Comparison of ENCODE assay signal across 14 mouse cellular contexts in the genomic region with DNA sequence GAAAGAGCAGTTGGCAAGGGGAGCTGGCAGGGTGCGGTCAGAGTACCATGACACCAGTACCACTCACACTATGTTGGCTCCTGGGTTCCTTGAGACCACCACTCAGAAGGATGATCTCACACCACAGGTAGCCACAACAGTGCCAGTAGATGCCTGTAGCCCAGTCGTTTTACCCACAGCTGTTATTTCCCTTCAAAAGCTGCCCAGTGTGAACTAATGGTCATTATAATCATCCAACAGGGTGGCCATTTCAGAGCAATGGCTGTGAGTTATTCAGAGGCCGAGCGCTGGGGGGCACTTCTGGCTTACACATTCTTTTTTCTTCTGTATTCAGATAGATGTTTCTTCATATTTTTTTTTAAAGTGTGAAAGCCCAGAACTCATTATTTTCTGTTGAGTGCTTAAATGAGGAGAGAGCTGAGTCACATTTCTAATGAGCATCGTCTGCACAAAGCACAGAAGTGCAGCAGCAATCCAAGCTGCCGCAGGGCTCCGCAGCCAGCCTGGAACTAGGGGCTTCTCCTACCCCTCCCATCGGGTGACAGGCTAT.
DNase-seq lines count a peak whose midpoint lies in the region; ATAC-seq lines count a peak whose summit lies in the region.
"Had no signal": no experiment of that assay in that cellular context is flagged by ENCODE, and none has a peak within 500 bp of the region (broad histone marks: within the 10 kb centered on the region; RNA-seq: fewer than 3 reads in every experiment).

No protein-coding gene starts in this region.

- peak; percentile 26 to 40 for DNase-seq in left cerebral cortex, postnatal 10 days (ENCODE audit: extremely low spot score in 1 of 2, low spot score in 2 of 2)
- DNase-seq in left cerebral cortex, adult 8-10 months (ENCODE audit: low spot score in 2 of 2): no peak
- peak; percentile 85 for DNase-seq in forebrain, embryonic 14.5 days (ENCODE audit: low spot score)
- DNase-seq in layer of hippocampus, postnatal 10 days (ENCODE audit: low spot score in 2 of 2): peak; percentile 34 to 53
- peak; percentile 21 for DNase-seq in right cerebral cortex, postnatal 14 days
- no peak for DNase-seq in adrenal gland, adult 18-20 months (ENCODE audit: low spot score in 2 of 2)
- DNase-seq: adrenal gland, postnatal 10 days; cerebellum, adult 2 months; kidney, postnatal 25 days had no signal

- 20% methylated on average over 8 of the region's 8 CpGs for WGBS in forebrain, embryonic 14.5 days

- peaks cover 13% of the 10 kb centered on the region for H3K4me1 ChIP-seq in forebrain, embryonic 14.5 days (ENCODE audit: control insufficient read depth, insufficient read depth, low read length)
- H3K4me1 ChIP-seq: embryonic facial prominence, embryonic 10.5 days had no signal

- peak; percentile 91 for ATAC-seq in forebrain, embryonic 14.5 days
- no peak for ATAC-seq in erythroid progenitor cell, adult 5-6 weeks (replicated peaks; ENCODE audit: low FRiP score, poor library complexity, severe bottlenecking)
- ATAC-seq: inflammation-experienced regulatory T-cells, adult 6 months had no signal

- no peak overlapping the region for H3K4me3 ChIP-seq in forebrain, embryonic 14.5 days (ENCODE audit: low read depth, low read length)
- H3K4me3 ChIP-seq: embryonic facial prominence, embryonic 10.5 days; heart, embryonic 12.5 days had no signal

- H3K27me3 ChIP-seq in forebrain, embryonic 14.5 days (replicated peaks; ENCODE audit: control insufficient read depth, insufficient read depth, low read length): no peaks in the 10 kb centered on the region
- H3K27me3 ChIP-seq: heart, embryonic 12.5 days had no signal

- H3K27ac ChIP-seq in forebrain, embryonic 14.5 days (ENCODE audit: low read depth, low read length): no peak overlapping the region
- H3K27ac ChIP-seq: embryonic facial prominence, embryonic 10.5 days; macrophage had no signal

- H3K36me3 ChIP-seq in forebrain, embryonic 14.5 days (ENCODE audit: control insufficient read depth, insufficient read depth, low read length): no peaks in the 10 kb centered on the region
- H3K36me3 ChIP-seq: embryonic facial prominence, embryonic 10.5 days; heart, embryonic 12.5 days had no signal

- no peak overlapping the region for H3K4me2 ChIP-seq in forebrain, embryonic 14.5 days (ENCODE audit: low read length)
- H3K4me2 ChIP-seq: heart, embryonic 12.5 days had no signal

- no peaks in the 10 kb centered on the region for H3K9me3 ChIP-seq in forebrain, embryonic 14.5 days (replicated peaks; ENCODE audit: control insufficient read depth, low read length)
- H3K9me3 ChIP-seq: embryonic facial prominence, embryonic 10.5 days; heart, embryonic 12.5 days had no signal

- H3K9ac ChIP-seq in forebrain, embryonic 14.5 days (ENCODE audit: low read length): no peak overlapping the region
- H3K9ac ChIP-seq: heart, embryonic 12.5 days had no signal

- intact Hi-C loops in left cerebral cortex, postnatal 10 days (cut with DNase I): no loop called here

Comparison
In these comparisons a context has a peak if more than half of its experiments do, and no peak if none do; other contexts are left out.
1. DNase-seq: peak in left cerebral cortex, postnatal 10 days (2 of 2), forebrain, embryonic 14.5 days (single experiment), layer of hippocampus, postnatal 10 days (2 of 2) and right cerebral cortex, postnatal 14 days (single experiment); none in left cerebral cortex, adult 8-10 months (0 of 2) and adrenal gland, adult 18-20 months (0 of 2).